Mouse (Mus musculus): ENCODE measurements around the gene Pde10a.

Pde10a gene

DNA sequence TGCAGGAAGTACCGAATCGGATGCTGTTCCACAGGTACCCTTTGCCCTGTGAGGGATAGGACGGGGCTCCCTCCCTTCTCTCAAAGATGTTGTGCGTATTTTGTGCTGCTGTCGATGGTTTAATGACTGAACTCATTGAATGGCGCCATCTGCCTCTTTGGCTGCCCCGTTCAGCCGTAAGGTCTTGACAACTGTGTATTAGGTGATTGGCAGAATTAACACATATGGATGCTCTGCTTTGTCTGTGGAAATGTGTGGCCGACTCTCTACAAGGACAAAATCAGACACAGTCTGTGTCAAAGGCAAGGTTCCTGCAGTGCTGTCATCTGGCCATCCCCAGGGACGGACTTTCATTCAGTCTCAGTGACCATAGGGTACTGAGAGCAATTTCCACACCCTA, 372.6 kb downstream of the Pde10a start:
- DNase-seq: peak in 1 of 2 experiments; percentile 40

- DNase-seq: peak; percentile 35 to 56
These were observed 373.0 kb downstream of the Pde10a start for GRCm38 (mm10) chr17:8898221-8898620.

GRCm38 (mm10) chr17:8899212-8899611, 374.0 kb downstream of the Pde10a start:
- DNase-seq: no peak

DNA sequence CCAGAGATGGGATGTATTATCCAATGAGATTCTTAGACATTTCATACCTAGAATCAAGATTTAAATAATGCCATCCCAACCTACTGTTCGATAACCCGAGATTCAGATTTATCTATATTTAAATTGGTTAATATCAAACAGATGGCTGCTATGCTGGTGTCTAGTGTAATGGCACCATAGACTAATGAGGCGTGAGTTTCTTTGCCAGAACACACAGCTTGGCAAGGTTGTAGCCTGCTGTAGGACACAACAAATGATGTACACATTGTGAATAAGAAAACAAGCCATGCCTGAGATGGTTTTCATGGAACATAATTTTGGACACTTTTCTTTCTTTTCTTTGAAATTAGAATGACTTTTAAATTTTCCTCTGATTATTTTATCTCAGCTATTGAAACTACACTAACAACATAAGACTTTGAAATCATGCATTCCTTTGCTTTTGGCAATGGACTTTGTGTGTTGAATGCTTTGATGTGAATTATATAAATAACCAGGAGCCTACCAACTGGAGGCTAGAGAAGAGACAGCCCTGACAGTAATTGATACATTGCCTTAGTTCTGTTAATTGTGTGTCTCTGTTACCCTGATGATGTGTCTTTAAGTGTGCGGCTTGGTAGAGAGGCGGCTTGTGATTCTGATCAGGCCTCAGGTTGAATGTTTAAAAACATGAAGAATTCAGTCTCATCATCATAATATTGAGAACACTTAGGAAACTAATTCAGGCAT, 378.5 kb downstream of the Pde10a start:
- DNase-seq: peak; percentile 37 to 49

DNA sequence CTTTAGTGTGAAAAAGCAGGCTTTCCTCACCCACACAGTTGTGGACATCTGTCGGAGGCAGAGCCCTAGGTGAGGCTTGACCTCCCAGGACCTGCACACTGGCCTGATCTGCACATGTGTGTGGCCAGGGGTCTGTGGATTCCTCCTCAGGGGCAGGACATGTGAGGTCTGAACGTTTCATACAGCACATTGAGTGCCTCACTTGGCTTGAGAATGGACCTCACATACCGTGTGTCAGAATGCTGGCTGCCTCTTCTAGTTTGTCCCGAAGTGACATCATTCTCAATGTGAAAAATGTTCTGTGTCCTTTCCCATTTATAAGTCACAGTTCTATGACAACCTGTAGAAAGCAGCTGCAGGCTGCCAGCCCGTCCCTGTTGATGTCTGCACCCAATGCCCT, 385.4 kb downstream of the Pde10a start:
- DNase-seq: no peak

DNA sequence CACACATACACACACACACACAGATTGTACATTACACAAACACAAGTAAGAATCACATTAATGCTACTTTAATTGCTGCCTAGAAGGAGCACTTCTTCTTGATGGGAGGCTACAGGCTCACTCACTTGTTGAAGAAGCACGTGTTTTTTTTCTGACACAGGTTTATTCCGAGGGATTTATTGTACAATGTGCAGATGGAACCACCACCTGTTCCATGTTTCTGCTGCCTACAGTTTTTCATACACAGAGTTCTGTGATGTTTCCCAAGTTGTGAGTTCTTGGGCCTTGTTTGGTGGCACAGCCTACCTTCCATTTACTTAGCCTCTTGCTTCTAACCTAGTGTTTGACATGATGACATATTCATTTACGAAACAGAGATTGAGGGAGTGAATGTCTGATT, 387.8 kb downstream of the Pde10a start:
- DNase-seq: no peak

DNA sequence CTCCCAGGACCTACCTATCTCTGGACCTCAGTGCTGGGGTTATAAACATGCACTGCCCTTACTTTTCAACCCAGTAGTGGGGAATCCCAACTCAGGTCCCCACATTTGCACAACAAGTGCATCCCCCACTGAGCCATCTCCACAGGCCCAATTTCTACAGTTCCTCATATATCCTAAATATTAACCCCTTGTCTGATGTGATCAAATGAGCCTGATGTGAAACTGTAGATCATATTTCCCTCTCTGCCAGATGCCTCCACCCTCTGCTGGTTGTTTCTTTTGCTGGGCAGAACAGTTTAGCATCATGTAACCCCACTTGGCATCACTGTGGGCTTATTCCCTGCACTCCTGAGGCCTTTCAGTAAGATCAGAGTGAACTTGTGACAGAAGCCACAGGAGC, 390.5 kb downstream of the Pde10a start:
- DNase-seq: no peak

- DNase-seq: no peak
These were observed 397.9 kb downstream of the Pde10a start for GRCm38 (mm10) chr17:8923074-8923473.

DNA sequence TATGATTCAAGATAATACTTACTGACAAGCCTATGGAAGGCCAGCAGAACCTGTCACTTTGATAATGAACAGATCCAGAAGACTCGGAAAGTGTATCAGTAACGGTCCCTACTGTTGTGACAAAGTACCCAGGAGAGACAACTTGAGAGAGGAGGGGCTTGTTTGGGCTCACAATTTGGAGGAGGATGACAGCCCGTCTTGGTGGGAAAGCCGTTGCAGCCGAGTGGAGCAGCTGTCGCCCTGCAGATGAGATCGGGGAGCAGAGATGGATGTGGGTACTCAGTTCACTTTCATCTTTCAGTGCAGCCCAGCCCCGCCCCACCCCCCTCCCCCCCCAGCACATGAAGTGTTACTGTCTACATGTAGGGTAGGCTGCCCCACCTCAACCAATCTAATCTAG, 398.6 kb downstream of the Pde10a start:
- DNase-seq: no peak

GRCm38 (mm10) chr17:8925819-8926383, 400.7 kb downstream of the Pde10a start:
- peak in 1 of 2 experiments; percentile 21 for DNase-seq

DNA sequence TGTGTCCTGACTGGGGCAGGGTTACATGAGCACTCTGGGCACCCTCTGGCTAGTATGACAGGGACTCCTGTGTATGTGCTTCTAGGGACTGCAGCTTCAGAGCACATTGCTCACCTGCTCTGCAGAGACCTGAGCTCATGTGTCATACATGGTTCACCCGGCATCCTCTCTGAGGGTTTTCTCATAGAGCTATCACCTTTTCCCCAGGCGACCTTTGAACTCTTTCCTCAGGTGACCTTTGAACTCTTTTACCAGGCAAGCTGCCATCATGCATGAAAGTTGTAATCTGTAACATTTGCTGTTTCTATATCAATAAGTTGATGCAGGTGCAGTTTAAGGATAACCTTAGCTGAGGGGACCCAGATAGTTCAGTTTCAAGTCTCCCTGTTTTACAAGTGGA, 403.4 kb downstream of the Pde10a start:
- DNase-seq: no peak

DNA sequence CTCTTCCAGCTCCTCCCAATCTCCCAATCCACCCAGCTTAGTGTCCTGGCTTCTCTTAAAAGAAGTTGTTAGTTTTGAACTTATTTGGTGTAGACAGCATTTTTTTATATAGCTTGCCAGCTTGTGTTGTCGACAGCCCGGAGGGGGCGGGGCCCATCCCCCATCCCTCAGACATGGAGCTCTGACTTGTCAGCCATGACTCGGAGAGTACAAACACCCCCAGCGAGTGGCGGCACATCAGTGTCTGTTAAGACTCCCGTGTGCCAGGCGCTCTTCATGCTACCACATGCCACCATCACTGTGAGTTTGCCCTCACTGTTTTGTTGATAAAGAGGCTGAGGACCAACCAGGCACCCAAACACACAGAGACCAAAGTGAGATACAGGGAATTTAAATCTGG, 404.5 kb downstream of the Pde10a start:
- no peak for DNase-seq

GRCm38 (mm10) chr17:8935604-8936003, 410.4 kb downstream of the Pde10a start:
- DNase-seq: no peak

GRCm38 (mm10) chr17:8936603-8937002, 411.4 kb downstream of the Pde10a start:
- DNase-seq: peak; percentile 41 to 55

DNA sequence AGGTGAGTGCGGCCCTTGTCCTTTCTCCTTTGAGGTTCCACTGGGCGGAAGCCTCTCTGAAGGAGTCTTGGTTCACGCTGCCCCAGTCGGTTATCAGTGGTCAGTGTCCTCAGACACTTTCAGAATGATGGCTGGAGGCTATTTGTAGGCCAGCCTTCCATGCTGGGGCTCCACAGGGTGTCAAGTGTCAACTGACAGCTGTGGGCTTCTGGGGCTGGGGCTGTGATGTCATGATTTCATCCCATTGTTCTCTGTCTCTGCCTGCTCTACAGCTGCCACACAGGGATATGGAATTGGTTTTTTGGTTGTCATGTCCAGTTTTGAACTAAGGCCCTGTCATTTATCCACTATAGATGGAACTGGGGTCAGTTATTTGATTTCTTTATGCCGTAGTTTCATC, 426.4 kb downstream of the Pde10a start:
- no peak for DNase-seq

DNA sequence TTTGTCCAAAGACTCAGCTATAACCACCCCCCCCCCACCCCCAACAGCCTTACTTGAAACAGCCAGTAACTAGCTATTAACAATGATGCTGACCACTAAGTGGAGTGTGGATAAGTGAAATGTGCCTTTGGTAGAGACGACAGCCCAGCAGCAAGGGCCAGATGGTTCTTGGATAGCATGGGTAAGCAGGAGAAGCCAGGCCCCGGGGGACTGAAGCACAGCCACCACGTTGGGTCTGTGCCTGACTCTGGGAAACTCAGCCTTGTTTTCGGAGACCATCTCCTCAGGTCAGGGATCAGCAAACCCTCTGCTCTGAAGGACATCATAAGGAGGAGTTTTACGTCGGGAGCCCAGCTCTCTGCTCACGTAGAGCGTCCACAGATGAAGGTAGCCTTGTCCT, 427.8 kb downstream of the Pde10a start:
- no peak for DNase-seq

DNA sequence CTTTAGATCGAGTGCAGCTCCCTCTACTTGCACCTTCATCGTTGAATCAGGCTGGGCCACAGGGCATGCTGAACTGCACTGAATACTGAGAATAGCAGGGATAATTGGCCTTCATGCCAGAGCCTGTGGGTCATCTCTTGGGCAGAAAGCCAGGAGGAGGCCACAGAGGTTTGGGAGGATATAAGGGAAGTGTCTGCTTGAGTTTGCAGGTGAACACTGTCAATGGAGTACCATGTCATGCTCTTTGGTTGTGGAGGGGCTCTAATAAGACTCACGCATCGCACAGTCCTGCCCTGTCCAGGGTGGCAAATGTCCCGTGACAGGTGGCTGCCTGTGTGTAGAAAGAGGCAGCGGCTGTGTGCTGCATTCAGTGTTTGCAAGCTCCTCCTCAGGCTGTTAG, 433.0 kb downstream of the Pde10a start:
- peak; percentile 63 to 69 for DNase-seq

GRCm38 (mm10) chr17:8960386-8960785, 435.2 kb downstream of the Pde10a start:
- no peak for DNase-seq

DNA sequence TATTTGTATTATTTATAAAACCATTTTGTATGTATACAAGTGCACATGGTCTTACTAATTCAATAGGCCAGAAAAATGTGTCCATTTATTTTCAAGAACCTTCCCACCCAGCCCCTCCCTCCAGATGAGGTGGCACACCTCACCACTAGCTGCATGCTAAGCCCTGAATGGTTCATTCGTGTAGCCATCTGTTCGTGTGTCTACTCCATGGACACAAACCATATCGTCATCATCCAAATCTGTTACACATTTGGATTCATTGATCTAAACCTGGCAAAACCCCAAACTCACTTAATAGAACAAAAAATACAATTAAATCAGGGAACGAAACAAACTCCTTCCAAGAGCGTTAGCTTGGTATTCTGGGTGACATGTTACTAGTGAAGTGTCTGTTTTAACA, 435.9 kb downstream of the Pde10a start:
- DNase-seq: no peak

- no peak for DNase-seq
These were observed 436.5 kb downstream of the Pde10a start for GRCm38 (mm10) chr17:8961644-8962043.

DNA sequence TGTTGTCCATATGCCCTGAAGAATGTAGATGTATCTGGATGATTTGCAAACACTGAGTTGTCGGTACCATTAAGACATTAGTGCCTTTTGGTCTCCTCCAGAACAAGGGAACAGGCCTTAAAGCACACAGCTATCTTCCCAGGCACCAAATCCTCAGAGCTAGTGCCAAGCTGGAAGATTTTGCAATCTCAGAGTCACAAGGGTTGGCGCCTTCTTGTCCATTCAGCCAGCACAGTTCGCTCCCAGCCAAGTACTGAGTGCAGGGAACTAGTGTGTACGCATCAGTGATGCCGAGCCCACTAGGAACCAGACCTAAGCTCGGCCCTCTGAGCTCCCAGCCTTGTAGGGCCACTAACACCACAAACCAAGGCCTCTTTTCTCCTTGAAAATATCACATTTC, 440.0 kb downstream of the Pde10a start:
- DNase-seq: no peak

- DNase-seq: no peak
These were observed 447.1 kb downstream of the Pde10a start for GRCm38 (mm10) chr17:8972152-8972854.

- peak; percentile 29 for DNase-seq
These were observed 448.2 kb downstream of the Pde10a start for GRCm38 (mm10) chr17:8973331-8973730.

- peak; percentile 62 to 63 for DNase-seq
These were observed 449.3 kb downstream of the Pde10a start for GRCm38 (mm10) chr17:8974423-8974822.
